Mouse (Mus musculus): ENCODE results near the gene Syt9.

- TF ChIP-seq CTCF (IDR thresholded peaks at IDR 0.05; ENCODE audit: low read depth, low read length) (no peak), POLR2A (IDR thresholded peaks at IDR 0.05; ENCODE audit: insufficient read depth, low read length) (no peak)
Measured at GRCm38 (mm10) chr7:107403261-107403660, 32.7 kb downstream of the Syt9 start.

Measured in ES-Bruce4 (cell line).